Mouse (Mus musculus) limb, embryonic 13.5 days (tissue): ENCODE measurements around the gene Depdc5. TPM values are rescaled to one million over a fixed set of nuclear protein-coding genes. Genes with fewer than 3 reads are reported as not detected.
A peak's percentile ranks its signal among the peaks of the same experiment; 100 is the strongest.
"Not testable (repeated sequence)": the region's sequence is repeated elsewhere in the genome, so short reads cannot be mapped to it uniquely, and the experiment has no call there.

Experiments
- ATAC-seq: fragments of 200-750 bp; cut with Nextera tagmentation; 2 replicates; pipeline ENCODE4 v1.8.0; 2017; ENCODE audit warnings: low read depth, moderate number of reproducible peaks, moderate TSS enrichment; ENCODE audit not compliant: low FRiP score
- H3K27ac ChIP-seq: fragments of 300-500 bp; sonication (generic); 2 replicates; pipeline ENCODE4 v1.5.1; 2015; ENCODE audit warnings: inconsistent platforms, mild to moderate bottlenecking, moderate library complexity
- H3K27me3 ChIP-seq: fragments of 300-500 bp; sonication (generic); 2 replicates; pipeline ENCODE4 v1.6.1; 2015; ENCODE audit warnings: mild to moderate bottlenecking, inconsistent platforms
- H3K36me3 ChIP-seq: fragments of 300-500 bp; sonication (generic); 2 replicates; pipeline ENCODE4 v1.6.1; 2015; ENCODE audit warnings: inconsistent platforms, mild to moderate bottlenecking, moderate library complexity
- H3K4me1 ChIP-seq: fragments of 300-500 bp; sonication (generic); 2 replicates; pipeline ENCODE4 v1.6.1; 2015; ENCODE audit warnings: inconsistent platforms
- H3K4me2 ChIP-seq: fragments of 300-500 bp; sonication (generic); replicated peaks from 2 replicates; pipeline ENCODE4 v1.6.1; 2015; ENCODE audit warnings: inconsistent platforms, mild to moderate bottlenecking, moderate library complexity
- H3K4me3 ChIP-seq: fragments of 300-500 bp; sonication (generic); 2 replicates; pipeline ENCODE4 v1.5.1; 2015; ENCODE audit warnings: moderate library complexity, mild to moderate bottlenecking, inconsistent platforms
- H3K9ac ChIP-seq: fragments of 300-500 bp; sonication (generic); 2 replicates; pipeline ENCODE4 v1.6.1; 2015; ENCODE audit warnings: mild to moderate bottlenecking, inconsistent platforms
- H3K9me3 ChIP-seq: fragments of 300-500 bp; sonication (generic); 2 replicates; pipeline ENCODE4 v1.6.1; 2016; ENCODE audit warnings: inconsistent platforms
- WGBS: fragments of 180-500 bp; shearing (Covaris S2); methylation state at CpG from one replicate; pipeline ENCODE4 v1.1.7; 2015; 5-methylcytosine and 5-hydroxymethylcytosine counted together
- polyA plus RNA-seq: library from polyadenylated mRNA; unstranded; fragments of >200 nt; fragmentation: Nextera tagmentation; extraction: Ambion mirVana; gene quantifications from 2 replicates; pipeline ENCODE4 v1.2.1, GENCODE M21; 2015

The Depdc5 gene
- polyA plus RNA-seq, 1 experiment from 2014 or later = 23.4 TPM

DNA sequence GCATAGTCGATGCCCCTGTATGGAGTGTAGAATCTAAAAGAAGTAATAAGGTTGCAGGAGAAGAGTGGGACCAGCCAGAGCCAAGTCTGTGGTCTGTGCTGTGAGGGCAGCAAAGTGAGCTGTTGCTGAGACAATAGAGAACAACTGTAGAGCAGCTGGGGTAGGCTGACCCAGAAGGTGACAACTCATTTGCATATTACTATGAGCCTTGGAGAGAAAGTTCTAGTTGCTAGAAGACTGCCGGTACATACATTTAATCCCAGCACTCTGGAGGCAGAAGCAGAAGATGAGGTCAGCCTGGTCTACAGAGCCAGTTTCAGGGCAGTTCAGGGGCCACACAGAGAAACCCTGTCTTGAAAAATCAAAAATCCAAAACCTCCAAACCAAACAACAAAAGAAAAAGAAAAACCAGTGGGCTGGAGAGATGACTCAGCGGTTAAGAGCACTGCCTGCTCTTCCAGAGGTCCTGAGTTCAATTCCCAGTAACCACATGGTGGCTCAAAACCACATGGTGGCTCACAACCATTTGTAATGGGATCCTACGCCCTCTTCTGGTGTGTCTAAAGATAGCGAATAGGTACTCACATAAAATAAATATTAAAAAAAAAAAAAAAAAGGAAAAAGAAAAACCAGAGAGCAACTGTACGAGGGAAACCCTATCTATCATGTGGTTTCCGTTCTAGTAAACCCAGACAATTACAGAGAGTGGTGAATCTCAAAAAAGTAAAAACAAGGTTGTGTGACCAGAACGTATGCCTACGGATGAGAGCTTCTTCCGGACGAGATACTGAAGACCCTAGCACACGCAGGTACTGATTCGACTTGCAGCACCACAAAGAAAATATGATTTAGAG, 175.4 kb downstream of the Depdc5 start:
- no peaks in the 10 kb centered on the region for H3K36me3 ChIP-seq
- H3K4me2 ChIP-seq = peak overlapping the region; percentile 59
- no peak overlapping the region for H3K9ac ChIP-seq
- ATAC-seq = no peak; the same call in 1 of the 2 replicates
- no peak overlapping the region for H3K27ac ChIP-seq
- H3K4me3 ChIP-seq = no peak overlapping the region
- H3K9me3 ChIP-seq = no peaks in the 10 kb centered on the region
- H3K27me3 ChIP-seq = no peaks in the 10 kb centered on the region
- WGBS = 45% methylated on average over 13 of the region's 13 CpGs
- no peaks in the 10 kb centered on the region for H3K4me1 ChIP-seq

DNA sequence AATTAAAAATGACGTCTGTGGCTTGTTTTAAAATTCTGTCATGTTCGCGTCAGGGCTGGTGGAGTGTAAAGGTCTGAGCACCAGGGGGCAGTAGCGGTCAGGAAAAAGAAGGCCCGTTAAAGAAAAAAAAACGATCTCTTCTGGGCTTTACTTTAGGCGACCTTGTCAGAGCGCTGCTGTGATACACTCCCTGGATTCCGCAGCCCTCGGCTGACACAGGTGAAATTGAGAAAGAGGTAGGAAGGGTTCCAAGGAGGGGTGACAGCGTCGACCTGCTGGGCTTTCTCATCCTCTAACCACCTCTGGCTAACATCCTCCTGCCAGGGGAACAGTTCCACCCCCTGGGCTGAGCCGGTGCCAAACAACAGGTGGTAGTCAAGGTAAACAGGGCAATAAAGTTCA, 176.0 kb downstream of the Depdc5 start:
- Histone ChIP-seq H3K27me3 (no peaks in the 10 kb centered on the region), H3K4me2 (peak overlapping the region; percentile 59), H3K9me3 (no peaks in the 10 kb centered on the region), H3K36me3 (no peaks in the 10 kb centered on the region), H3K9ac (no peak overlapping the region), H3K4me1 (no peaks in the 10 kb centered on the region), H3K4me3 (peak overlapping the region; percentile 25), H3K27ac (no peak overlapping the region)
- ATAC-seq = peak; percentile 36; the same call in 1 of the 2 replicates
- 3% methylated on average over 13 of the region's 13 CpGs for WGBS

DNA sequence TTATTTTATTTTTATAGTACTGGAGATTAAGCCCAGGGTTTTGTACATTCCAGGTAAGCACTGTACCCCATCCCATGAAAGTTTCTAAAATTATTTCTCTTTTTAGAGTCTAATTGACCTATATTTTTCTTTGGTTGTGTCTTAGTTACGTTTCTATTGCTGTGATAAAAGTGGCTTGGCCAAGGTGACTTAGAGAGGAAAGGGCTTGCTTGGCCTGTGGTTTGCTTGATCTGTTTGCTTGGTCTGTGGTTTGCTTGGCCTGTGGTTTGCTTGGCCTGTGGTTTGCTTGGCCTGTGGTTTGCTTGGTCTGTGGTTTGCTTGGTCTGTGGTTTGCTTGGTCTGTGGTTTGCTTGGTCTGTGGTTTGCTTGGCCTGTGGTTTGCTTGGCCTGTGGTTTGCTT, 177.2 kb downstream of the Depdc5 start:
- H3K9ac ChIP-seq, H3K4me3 ChIP-seq, ATAC-seq, H3K4me1 ChIP-seq, H3K4me2 ChIP-seq, H3K9me3 ChIP-seq, H3K27ac ChIP-seq, H3K27me3 ChIP-seq, H3K36me3 ChIP-seq: not testable (repeated sequence)
- 89% methylated on average over 1 of the region's 1 CpGs for WGBS

DNA sequence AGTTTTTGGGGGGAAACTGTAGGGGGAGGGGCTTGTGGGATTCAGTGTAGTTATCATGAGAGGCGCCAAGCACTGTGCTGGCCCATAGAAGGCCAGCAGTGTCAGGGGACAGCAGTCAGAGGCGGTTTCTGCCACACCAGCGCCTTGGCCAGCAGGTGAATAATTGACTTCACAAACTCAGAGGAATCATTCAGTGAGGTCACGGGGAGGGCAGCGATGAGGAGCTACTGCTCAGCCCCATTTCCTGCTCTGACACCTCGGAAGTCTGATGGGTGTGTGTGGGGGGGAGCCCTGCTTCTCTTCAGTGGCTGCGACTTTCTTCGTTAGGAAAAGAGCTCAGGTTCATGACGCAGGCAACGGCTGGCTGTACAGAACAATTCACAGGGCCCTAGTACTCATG, 179.9 kb downstream of the Depdc5 start:
- no peak overlapping the region for H3K4me2 ChIP-seq
- H3K36me3 ChIP-seq = no peaks in the 10 kb centered on the region
- WGBS = 58% methylated on average over 10 of the region's 10 CpGs
- no peak overlapping the region for H3K4me3 ChIP-seq
- H3K27me3 ChIP-seq = no peaks in the 10 kb centered on the region
- no peak for ATAC-seq
- no peak overlapping the region for H3K27ac ChIP-seq
- no peaks in the 10 kb centered on the region for H3K4me1 ChIP-seq
- no peak overlapping the region for H3K9ac ChIP-seq
- no peaks in the 10 kb centered on the region for H3K9me3 ChIP-seq

Other genes with a start within 250 kb of the Depdc5 start
- gene Pisd, start 78.1 kb upstream of the Depdc5 start, polyA plus RNA-seq = 54.4 and 55.4 TPM in 2 replicates
- not detected in 2 replicates for gene Gm20671, start 36.6 kb upstream of the Depdc5 start, polyA plus RNA-seq
- gene Prr14l, start 9.4 kb upstream of the Depdc5 start, polyA plus RNA-seq = 12.2 and 13.3 TPM in 2 replicates
- 363 and 388 TPM in 2 replicates for gene Ywhah, start 155.1 kb downstream of the Depdc5 start, polyA plus RNA-seq
- gene Slc5a1, start 240.5 kb downstream of the Depdc5 start, polyA plus RNA-seq = 0.11 TPM in 1 of 2 replicates, not detected in the other